Mouse (Mus musculus): ENCODE data around the gene Aimp2.

Aimp2 gene

DNA sequence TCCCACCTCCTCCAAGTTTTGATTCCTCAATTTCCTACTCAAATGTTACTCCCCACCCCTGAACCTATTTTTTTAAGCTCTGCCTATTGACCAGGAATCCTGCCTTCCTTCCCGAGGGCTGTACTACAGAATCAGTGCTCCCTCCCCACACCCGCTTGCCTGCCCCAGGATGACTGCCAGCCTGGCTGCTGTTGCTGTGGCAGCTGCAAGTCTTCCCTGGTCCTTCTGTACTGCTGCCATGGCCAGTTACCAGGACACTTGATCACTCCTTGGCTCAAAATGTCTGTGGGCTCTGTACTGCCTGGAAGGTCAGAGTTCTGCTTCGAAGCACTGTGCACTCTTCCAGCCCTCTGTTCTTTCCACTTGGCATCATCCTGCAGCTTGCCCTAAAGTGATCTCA is 7.5 kb downstream of the Aimp2 start:
- DNase-seq (ENCODE audit: low spot score in 2 of 2): peak in 1 of 2 experiments; percentile 16

- DNase-seq (ENCODE audit: low spot score in 2 of 2): no peak
These were observed 11.9 kb downstream of the Aimp2 start, which contains the start of gene Ankrd61 for GRCm38 (mm10) chr5:143897635-143898330. TSS of gene Ankrd61 (minus strand) at chr5:143897685.

DNA sequence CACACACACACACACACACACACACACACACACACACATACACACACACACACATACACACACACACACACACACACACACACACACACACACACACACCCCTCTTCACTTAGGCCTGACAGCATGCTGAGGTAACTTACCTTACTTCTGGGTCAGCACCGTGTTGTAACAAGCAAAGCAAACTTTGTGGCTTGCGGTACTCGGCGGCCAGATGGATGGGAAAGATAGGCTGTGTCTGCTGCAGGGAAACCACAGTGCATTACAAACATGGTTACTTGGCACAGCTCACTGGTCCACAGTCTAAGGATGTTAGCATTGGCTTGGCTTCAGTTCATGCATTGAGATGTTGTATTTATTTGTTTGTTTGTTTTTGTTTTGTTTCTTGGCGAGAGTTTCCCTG is 16.3 kb downstream of the Aimp2 start:
- DNase-seq (ENCODE audit: low spot score in 2 of 2): no peak

DNA sequence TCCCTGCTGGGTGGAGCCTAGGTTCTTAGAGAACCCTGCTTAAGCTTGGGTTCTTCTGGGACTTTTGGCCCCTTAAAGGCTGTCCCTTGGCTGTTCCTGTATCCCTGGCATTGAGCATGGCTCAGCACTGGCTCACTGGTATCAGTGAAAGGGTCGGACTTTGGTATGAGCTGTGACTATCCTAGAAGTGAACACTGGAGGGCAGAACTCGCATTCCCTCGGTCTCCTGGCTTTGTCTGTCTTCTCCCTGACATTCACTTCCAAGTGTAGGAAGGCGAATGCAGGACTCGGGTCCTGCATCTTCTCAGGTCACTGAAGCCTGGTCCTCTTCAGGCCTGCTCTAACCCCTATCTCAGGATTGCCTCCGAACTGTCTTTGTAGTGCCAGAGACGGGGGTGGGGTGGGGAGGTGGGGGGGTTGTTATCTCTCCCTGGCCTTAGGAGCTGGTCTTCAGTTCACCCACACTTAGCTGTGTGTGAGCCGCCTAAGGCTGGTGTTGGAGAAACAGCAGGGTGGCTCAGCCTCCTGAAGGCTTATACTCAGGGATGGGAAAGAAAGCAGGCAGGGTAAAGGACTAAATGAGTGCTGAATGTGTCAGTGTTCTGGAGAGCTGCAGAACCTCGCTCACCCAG is 17.3 kb downstream of the Aimp2 start:
- DNase-seq (ENCODE audit: low spot score in 2 of 2): no peak

DNA sequence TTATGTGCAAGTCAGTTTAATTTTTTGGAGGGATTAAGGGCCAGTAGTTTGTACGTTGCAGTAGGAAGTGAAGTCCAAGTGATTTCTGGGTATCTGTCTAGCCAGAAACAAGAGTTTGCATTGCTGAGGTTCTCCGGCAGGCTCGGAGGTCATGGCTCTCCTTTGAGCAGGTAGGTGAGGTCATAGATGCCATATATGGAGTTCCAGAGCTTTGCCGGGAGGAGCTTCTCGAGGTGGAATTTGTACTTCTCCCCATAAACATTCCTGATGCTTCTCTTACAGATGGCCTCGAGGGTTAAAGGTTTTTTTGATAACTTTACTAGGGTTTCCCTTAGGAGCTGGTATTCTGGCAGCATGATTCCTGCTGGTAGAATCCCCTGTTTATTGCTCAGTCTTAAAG is 18.9 kb downstream of the Aimp2 start:
- DNase-seq (ENCODE audit: low spot score in 2 of 2): no peak

- DNase-seq (ENCODE audit: low spot score in 2 of 2): no peak
These were observed 24.4 kb downstream of the Aimp2 start for GRCm38 (mm10) chr5:143885274-143885673.

GRCm38 (mm10) chr5:143874571-143874970 is 35.1 kb downstream of the Aimp2 start:
- DNase-seq (ENCODE audit: low spot score in 2 of 2): no peak

- no peak for DNase-seq (ENCODE audit: low spot score in 2 of 2)
These were observed 38.0 kb downstream of the Aimp2 start for GRCm38 (mm10) chr5:143871547-143872169.
